Mouse (Mus musculus) embryonic facial prominence, embryonic 15.5 days (tissue): ENCODE measurements at regions not wholly inside any gene's neighbourhood (a gene's known extent, or its start where the extent isn't known, plus 50 kb on each side); places are given as distances from the start of the nearest gene placed in this dataset.

ENCODE experiments used
- ATAC-seq: fragments of 200-750 bp; cut with Nextera tagmentation; 2 replicates; pipeline ENCODE4 v1.8.0; 2017; ENCODE audit warnings: low read depth, moderate TSS enrichment; ENCODE audit not compliant: insufficient number of reproducible peaks, low FRiP score, low TSS enrichment
- H3K27ac ChIP-seq: fragments of 300-500 bp; sonication (generic); replicated peaks from 2 replicates; pipeline ENCODE4 v1.5.1; 2015; ENCODE audit warnings: mild to moderate bottlenecking, inconsistent platforms
- H3K27me3 ChIP-seq: fragments of 300-500 bp; sonication (generic); 2 replicates; pipeline ENCODE4 v1.6.1; 2015; ENCODE audit warnings: inconsistent platforms
- H3K36me3 ChIP-seq: fragments of 300-500 bp; sonication (generic); 2 replicates; pipeline ENCODE4 v1.6.1; 2015; ENCODE audit warnings: mild to moderate bottlenecking, inconsistent platforms
- H3K4me1 ChIP-seq: fragments of 300-500 bp; sonication (generic); 2 replicates; pipeline ENCODE4 v1.6.1; 2015; ENCODE audit warnings: inconsistent platforms
- H3K4me2 ChIP-seq: fragments of 300-500 bp; sonication (generic); replicated peaks from 2 replicates; pipeline ENCODE4 v1.6.1; 2015; ENCODE audit warnings: mild to moderate bottlenecking, inconsistent platforms
- H3K4me3 ChIP-seq: fragments of 300-500 bp; sonication (generic); replicated peaks from 2 replicates; pipeline ENCODE4 v1.5.1; 2015; ENCODE audit warnings: mild to moderate bottlenecking, inconsistent platforms
- H3K9ac ChIP-seq: fragments of 300-500 bp; sonication (generic); 2 replicates; pipeline ENCODE4 v1.6.1; 2015; ENCODE audit warnings: inconsistent platforms
- H3K9me3 ChIP-seq: fragments of 300-500 bp; sonication (generic); replicated peaks from 2 replicates; pipeline ENCODE4 v1.6.1; 2016; ENCODE audit warnings: inconsistent platforms
- WGBS: fragments of 180-500 bp; shearing (Covaris S2); methylation state at CpG from one replicate; pipeline ENCODE4 v1.1.7; 2015; 5-methylcytosine and 5-hydroxymethylcytosine counted together

DNA sequence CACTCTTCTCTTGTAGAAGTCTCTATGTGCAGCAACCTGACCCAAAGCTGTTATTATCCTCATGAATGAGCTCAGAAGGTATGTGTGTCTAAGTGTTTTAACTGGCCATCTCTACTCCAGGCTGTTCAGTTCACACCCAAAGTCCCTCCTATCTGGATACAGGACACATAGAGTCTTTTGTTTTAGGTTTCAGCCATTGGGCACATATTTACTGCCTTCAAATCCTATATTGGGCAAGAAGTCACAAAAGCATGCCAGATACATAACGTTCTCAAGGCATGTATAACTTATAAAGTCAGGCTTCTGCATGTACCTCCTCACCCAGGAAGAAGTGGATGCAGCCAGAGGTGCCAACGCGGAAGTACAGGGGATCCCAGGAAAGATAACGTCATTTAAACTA is 136.6 kb upstream of the Mmadhc start:
- H3K9ac ChIP-seq = no peak overlapping the region
- no peaks in the 10 kb centered on the region for H3K4me1 ChIP-seq
- 93% methylated on average over 4 of the region's 4 CpGs for WGBS
- H3K27ac ChIP-seq = no peak overlapping the region
- H3K9me3 ChIP-seq = no peaks in the 10 kb centered on the region
- no peak overlapping the region for H3K4me3 ChIP-seq
- no peak for ATAC-seq
- no peak overlapping the region for H3K4me2 ChIP-seq
- no peaks in the 10 kb centered on the region for H3K27me3 ChIP-seq
- no peaks in the 10 kb centered on the region for H3K36me3 ChIP-seq

DNA sequence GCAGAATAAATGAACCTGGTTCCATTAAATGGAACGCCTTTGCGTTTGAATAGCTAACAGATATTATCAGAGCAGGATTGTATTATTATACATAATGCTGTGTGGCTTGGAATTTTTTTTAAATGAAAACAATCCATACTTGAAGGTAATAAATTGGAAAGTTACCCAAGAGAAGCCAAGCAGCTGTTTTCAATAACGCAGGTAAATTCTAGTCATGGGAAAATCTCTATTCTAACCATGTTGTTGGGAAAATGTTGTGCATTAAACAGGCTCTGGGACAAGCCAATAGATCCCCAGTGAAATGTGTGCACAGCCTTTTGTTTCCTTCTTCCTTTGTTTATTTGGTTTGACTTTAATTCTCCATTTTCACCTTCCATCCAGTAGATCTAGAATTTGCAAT is 128.6 kb upstream of the Mmadhc start:
- Histone ChIP-seq H3K27me3 (no peaks in the 10 kb centered on the region), H3K36me3 (no peaks in the 10 kb centered on the region), H3K4me3 (no peak overlapping the region), H3K9me3 (no peaks in the 10 kb centered on the region), H3K4me2 (no peak overlapping the region), H3K9ac (no peak overlapping the region), H3K4me1 (no peaks in the 10 kb centered on the region), H3K27ac (no peak overlapping the region)
- WGBS = 51% methylated on average over 3 of the region's 3 CpGs
- no peak for ATAC-seq

DNA sequence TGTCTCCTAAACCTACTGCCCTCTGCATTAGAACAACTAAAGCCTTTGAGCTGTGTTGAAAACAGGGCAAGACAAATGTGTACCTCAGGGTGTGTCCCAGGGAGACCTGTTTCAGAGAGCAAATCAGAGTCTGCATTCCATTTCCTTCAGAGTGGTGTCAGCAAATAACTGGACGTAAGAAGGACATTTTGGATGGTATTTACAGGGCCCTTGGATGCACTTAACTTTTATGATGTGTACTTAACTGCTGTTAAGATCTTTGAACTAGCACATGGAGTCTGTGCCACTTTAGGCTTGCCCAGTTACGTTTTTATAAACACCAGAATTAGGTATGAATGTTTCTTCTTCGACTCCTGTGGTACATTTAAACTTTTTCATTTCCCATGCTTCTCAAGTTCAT is 123.0 kb upstream of the Mmadhc start:
- no peak overlapping the region for H3K4me3 ChIP-seq
- H3K36me3 ChIP-seq = no peaks in the 10 kb centered on the region
- 48% methylated on average over 3 of the region's 3 CpGs for WGBS
- H3K27me3 ChIP-seq = no peaks in the 10 kb centered on the region
- H3K9me3 ChIP-seq = no peaks in the 10 kb centered on the region
- H3K27ac ChIP-seq = no peak overlapping the region
- no peak for ATAC-seq
- H3K4me1 ChIP-seq = no peaks in the 10 kb centered on the region
- no peak overlapping the region for H3K4me2 ChIP-seq
- H3K9ac ChIP-seq = no peak overlapping the region

- no peak for ATAC-seq
- Histone ChIP-seq H3K27me3 (no peaks in the 10 kb centered on the region), H3K9ac (no peak overlapping the region), H3K27ac (no peak overlapping the region), H3K9me3 (no peaks in the 10 kb centered on the region), H3K4me1 (no peaks in the 10 kb centered on the region), H3K4me2 (no peak overlapping the region), H3K4me3 (no peak overlapping the region), H3K36me3 (no peaks in the 10 kb centered on the region)
- WGBS = 73% methylated on average over 5 of the region's 5 CpGs
Measured at GRCm38 (mm10) chr2:50417643-50418042, 121.0 kb upstream of the Mmadhc start.

- H3K9me3 ChIP-seq = no peaks in the 10 kb centered on the region
- no peak overlapping the region for H3K4me2 ChIP-seq
- no peak overlapping the region for H3K4me3 ChIP-seq
- ATAC-seq = no peak
- 90% methylated on average over 5 of the region's 5 CpGs for WGBS
- no peaks in the 10 kb centered on the region for H3K4me1 ChIP-seq
- H3K27me3 ChIP-seq = no peaks in the 10 kb centered on the region
- no peak overlapping the region for H3K9ac ChIP-seq
- no peaks in the 10 kb centered on the region for H3K36me3 ChIP-seq
- no peak overlapping the region for H3K27ac ChIP-seq
Measured at GRCm38 (mm10) chr2:50417135-50417534, 120.5 kb upstream of the Mmadhc start.

- no peak overlapping the region for H3K27ac ChIP-seq
- no peaks in the 10 kb centered on the region for H3K27me3 ChIP-seq
- no peaks in the 10 kb centered on the region for H3K9me3 ChIP-seq
- no peak for ATAC-seq
- no peak overlapping the region for H3K4me2 ChIP-seq
- H3K4me3 ChIP-seq = no peak overlapping the region
- H3K36me3 ChIP-seq = no peaks in the 10 kb centered on the region
- WGBS = 87% methylated on average over 2 of the region's 2 CpGs
- H3K9ac ChIP-seq = no peak overlapping the region
- no peaks in the 10 kb centered on the region for H3K4me1 ChIP-seq
Measured at GRCm38 (mm10) chr2:50416056-50416455, 119.5 kb upstream of the Mmadhc start.

- Histone ChIP-seq H3K4me3 (no peak overlapping the region), H3K9me3 (no peaks in the 10 kb centered on the region), H3K9ac (no peak overlapping the region), H3K4me1 (no peaks in the 10 kb centered on the region), H3K27ac (no peak overlapping the region), H3K27me3 (no peaks in the 10 kb centered on the region), H3K4me2 (no peak overlapping the region), H3K36me3 (no peaks in the 10 kb centered on the region)
- ATAC-seq = no peak
- 52% methylated on average over 4 of the region's 4 CpGs for whole genome bisulfite sequencing
Measured at GRCm38 (mm10) chr2:50405932-50406331, 109.3 kb upstream of the Mmadhc start.

- H3K36me3 ChIP-seq = no peaks in the 10 kb centered on the region
- no peaks in the 10 kb centered on the region for H3K9me3 ChIP-seq
- H3K27ac ChIP-seq = no peak overlapping the region
- H3K4me2 ChIP-seq = no peak overlapping the region
- 77% methylated on average over 6 of the region's 6 CpGs for WGBS
- no peaks in the 10 kb centered on the region for H3K27me3 ChIP-seq
- no peak overlapping the region for H3K4me3 ChIP-seq
- H3K4me1 ChIP-seq = no peaks in the 10 kb centered on the region
- no peak overlapping the region for H3K9ac ChIP-seq
- ATAC-seq = no peak
Measured at GRCm38 (mm10) chr2:50403106-50403505, 106.5 kb upstream of the Mmadhc start.

- H3K27ac ChIP-seq = no peak overlapping the region
- no peak overlapping the region for H3K9ac ChIP-seq
- no peak overlapping the region for H3K4me2 ChIP-seq
- no peaks in the 10 kb centered on the region for H3K9me3 ChIP-seq
- no peak for ATAC-seq
- no peaks in the 10 kb centered on the region for H3K36me3 ChIP-seq
- no peaks in the 10 kb centered on the region for H3K4me1 ChIP-seq
- 53% methylated on average over 5 of the region's 5 CpGs for WGBS
- no peaks in the 10 kb centered on the region for H3K27me3 ChIP-seq
- no peak overlapping the region for H3K4me3 ChIP-seq
Measured at GRCm38 (mm10) chr2:50398576-50398975, 102.0 kb upstream of the Mmadhc start.

GRCm38 (mm10) chr2:50377609-50378413 is 81.2 kb upstream of the Mmadhc start:
- Histone ChIP-seq H3K9ac (no peak overlapping the region), H3K4me3 (no peak overlapping the region), H3K27ac (no peak overlapping the region), H3K9me3 (no peaks in the 10 kb centered on the region), H3K4me1 (no peaks in the 10 kb centered on the region; the same call in 1 of the 2 replicates), H3K27me3 (no peaks in the 10 kb centered on the region), H3K36me3 (no peaks in the 10 kb centered on the region), H3K4me2 (no peak overlapping the region)
- no peak for ATAC-seq
- WGBS = 74% methylated on average over 16 of the region's 16 CpGs

DNA sequence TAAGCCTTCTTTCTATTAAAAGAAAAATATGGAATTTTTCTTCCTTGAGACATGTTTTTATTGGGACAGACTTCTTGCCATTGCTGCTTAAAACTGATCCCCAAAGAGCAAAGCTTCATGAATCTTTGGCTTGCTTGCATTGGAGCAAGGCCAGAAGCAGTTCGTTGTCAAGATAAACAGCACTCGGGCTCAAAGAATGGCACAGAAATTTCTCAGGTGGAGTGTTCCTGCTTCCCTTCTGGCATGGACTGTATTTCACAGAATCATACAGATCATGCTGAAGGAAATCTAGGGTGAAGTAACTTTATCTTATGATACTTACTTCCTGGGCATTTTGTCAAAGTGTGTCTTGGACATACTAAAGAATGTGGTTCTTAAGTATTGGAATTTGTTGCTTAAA is 77.0 kb upstream of the Mmadhc start:
- Histone ChIP-seq H3K4me1 (peaks cover 3% of the 10 kb centered on the region; the same call in 1 of the 2 replicates), H3K9ac (no peak overlapping the region), H3K4me2 (no peak overlapping the region), H3K4me3 (no peak overlapping the region), H3K27ac (no peak overlapping the region), H3K36me3 (no peaks in the 10 kb centered on the region), H3K9me3 (no peaks in the 10 kb centered on the region), H3K27me3 (no peaks in the 10 kb centered on the region)
- no peak for ATAC-seq
- WGBS = 35% methylated on average over 2 of the region's 2 CpGs

DNA sequence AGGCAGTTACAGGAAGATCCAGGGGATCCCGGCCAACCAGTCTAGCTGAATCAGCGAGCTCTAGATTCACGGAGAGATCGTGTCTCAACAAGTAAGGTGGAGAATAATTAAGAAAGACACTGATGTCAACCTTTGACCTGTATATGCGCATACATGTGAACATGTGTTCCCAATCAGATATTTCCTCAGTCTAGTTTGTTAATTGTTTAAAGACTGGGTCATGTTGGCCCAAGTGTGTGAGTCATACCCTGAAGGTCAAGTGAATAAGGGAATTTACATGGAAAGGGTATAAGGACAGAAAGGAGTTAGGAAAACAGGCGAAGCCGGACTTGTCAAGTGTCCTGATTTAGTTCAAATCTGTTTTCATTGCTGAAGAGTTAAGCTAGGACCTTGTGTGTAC is 76.4 kb upstream of the Mmadhc start:
- Histone ChIP-seq H3K27me3 (no peaks in the 10 kb centered on the region), H3K4me3 (no peak overlapping the region), H3K9ac (no peak overlapping the region), H3K9me3 (no peaks in the 10 kb centered on the region), H3K27ac (no peak overlapping the region), H3K4me2 (no peak overlapping the region), H3K36me3 (no peaks in the 10 kb centered on the region), H3K4me1 (peaks cover 3% of the 10 kb centered on the region; the same call in 1 of the 2 replicates)
- 56% methylated on average over 7 of the region's 7 CpGs for WGBS
- ATAC-seq = no peak
